Mouse (Mus musculus) spleen, adult 2 months (tissue): ENCODE measurements around the gene Sod2.

Experiments
- CTCF ChIP-seq: fragments of 200-500 bp; IDR thresholded peaks from 2 replicates; pipeline ENCODE4 v1.5.1; 2011; ENCODE audit warnings: mild to moderate bottlenecking, inconsistent platforms; ENCODE audit not compliant: insufficient read depth, insufficient read length, insufficient replicate concordance; ENCODE audit errors: extremely low read depth
- POLR2A ChIP-seq: fragments of 200-500 bp; IDR thresholded peaks from 2 replicates; pipeline ENCODE4 v1.6.1; 2011; ENCODE audit warnings: low read depth, low read length, inconsistent platforms

DNA sequence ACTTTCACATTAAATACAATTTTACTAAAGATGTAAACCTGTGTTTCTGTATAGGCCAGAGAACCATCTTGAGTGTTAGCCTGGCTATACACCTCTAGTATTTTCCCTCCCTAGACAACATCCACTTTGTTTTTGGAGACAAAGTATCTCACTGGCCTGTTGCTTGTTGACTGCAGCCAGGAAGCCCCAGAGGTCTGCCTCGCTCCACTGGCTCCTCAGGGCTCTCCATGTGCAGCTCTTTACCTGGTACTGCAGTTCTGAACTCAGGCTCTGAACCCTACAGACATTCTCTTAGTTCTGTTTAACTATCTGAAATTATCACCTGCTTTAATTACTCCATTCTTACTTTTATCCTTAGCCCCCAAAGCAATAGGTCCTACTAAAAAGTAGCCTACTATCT, 28.1 kb upstream of the Sod2 start:
- TF ChIP-seq CTCF (no peak), POLR2A (no peak)
